Mouse (Mus musculus): Measurements from ENCODE around the gene Ces1c.

GRCm38 (mm10) chr8:93126476-93126875 lies 4.6 kb downstream of the Ces1c start:
- TF ChIP-seq GATA1 (IDR thresholded peaks at IDR 0.05; ENCODE audit: low read length): no peak
- no peak for TF ChIP-seq TAL1 (IDR thresholded peaks at IDR 0.05; ENCODE audit: low read length)
